Mouse (Mus musculus): Measurements from ENCODE around the gene Gm5965.

- TF ChIP-seq POLR2A (IDR thresholded peaks at IDR 0.05; ENCODE audit: insufficient read length, low read depth) (no peak), MYOD1 (IDR thresholded peaks at IDR 0.05; ENCODE audit: control insufficient read depth in 1 of 3, insufficient read length in 2 of 3, low read depth in 2 of 3) (no peak), MAX (IDR thresholded peaks at IDR 0.05; ENCODE audit: low read depth) (no peak), POLR2AphosphoS2 (IDR thresholded peaks at IDR 0.05; ENCODE audit: insufficient read length, low read depth) (no peak), REST (IDR thresholded peaks at IDR 0.05; ENCODE audit: insufficient read depth, insufficient read length) (no peak), USF1 (IDR thresholded peaks at IDR 0.05; ENCODE audit: low read depth) (no peak), E2F4 (IDR thresholded peaks at IDR 0.05; ENCODE audit: insufficient read depth) (no peak)
Observed at GRCm38 (mm10) chr16:88826978-88827377, 49.3 kb downstream of the Gm5965 start.

All from myocyte (in vitro differentiated cells).